Mouse (Mus musculus): ENCODE data around the gene Gcnt2.

Gcnt2 gene

GRCm38 (mm10) chr13:41000926-41001639 is 141.5 kb downstream of the Gcnt2 start, which contains the start of gene Pak1ip1:
Gene Pak1ip1, plus strand, starts transcription at chr13:41001023.
- peak; percentile 92 for DNase-seq

- DNase-seq = no peak
Measured at GRCm38 (mm10) chr13:41002001-41002400, 142.4 kb downstream of the Gcnt2 start.

GRCm38 (mm10) chr13:41006244-41006643 is 146.7 kb downstream of the Gcnt2 start:
- no peak for DNase-seq

GRCm38 (mm10) chr13:41008271-41008670 is 148.7 kb downstream of the Gcnt2 start:
- DNase-seq = no peak

- DNase-seq = no peak
Measured at GRCm38 (mm10) chr13:41008946-41009345, 149.4 kb downstream of the Gcnt2 start.
